Mouse (Mus musculus) Patski (cell line): Measurements from ENCODE around the gene Tshb. TPM values are rescaled to one million over a fixed set of nuclear protein-coding genes. Genes with fewer than 3 reads are reported as not detected.
A peak's percentile ranks its signal among the peaks of the same experiment; 100 is the strongest.

Source experiments
- ATAC-seq: fragments of 100-300 bp; one replicate; pipeline ENCODE4 v1.8.0; 2021
- CTCF ChIA-PET: fragments of 350-600 bp; sonication (Branson Sonifier 250); formaldehyde crosslinking; loops from one replicate; lab custom pipeline; 2022; ENCODE audit warnings: inconsistent platforms; lab: Charles Lee
- POLR2A ChIA-PET: fragments of 350-600 bp; sonication (Branson Sonifier 250); formaldehyde crosslinking; loops from one replicate; lab custom pipeline; 2022; ENCODE audit warnings: antibody characterized with exemption, inconsistent platforms; lab: Charles Lee
- DNase-seq: peaks from one replicate; pipeline ENCODE4 v3.0.0-alpha.2; 2011; ENCODE audit warnings: low read depth, low spot score
- H3K27me3 ChIP-seq: fragments of 371-371 bp; one replicate; pipeline ENCODE4 v1.5.1; 2021
- CTCF ChIP-seq: fragments of 100-300 bp; IDR thresholded peaks from one replicate; pipeline ENCODE4 v1.5.1; 2021
- in situ Hi-C: fragments of 300-500 bp; cut with MboI; formaldehyde crosslinking; loops from 3 replicates; pipeline ENCODE4 v1.11.1; 2018; ENCODE audit warnings: low pct_unique_long_range_greater_than_20kb, mixed read lengths
- polyA plus RNA-seq: library from polyadenylated mRNA; unstranded; gene quantifications from one replicate; pipeline ENCODE4 v1.2.3, GENCODE M21; 2021

Tshb gene
- polyA plus RNA-seq = not detected

DNA sequence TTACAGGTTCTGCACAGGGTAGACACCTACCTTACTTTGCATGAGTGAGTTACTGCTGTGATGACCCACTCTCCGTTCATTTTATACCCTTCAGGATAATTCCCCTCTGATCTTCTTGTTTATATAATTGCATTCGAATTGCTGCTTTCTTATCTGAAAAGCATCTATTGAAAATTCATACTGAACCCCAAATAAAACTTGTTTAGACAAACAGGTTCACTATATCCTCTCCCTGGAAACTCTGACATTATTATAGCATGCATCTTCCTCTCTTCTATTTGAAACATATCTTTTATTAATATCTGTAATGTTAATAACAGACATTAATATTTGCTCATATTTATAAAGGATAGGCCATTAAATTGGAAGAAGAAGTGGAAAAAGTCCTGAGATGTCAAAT lies at the start of gene Tshb:
Gene Tshb (minus strand): TSS at position 101 of the 400 bp plus-strand sequence.
- DNase-seq (no peak), ATAC-seq (no peak)
- POLR2A ChIA-PET = no interaction called here
- in situ Hi-C loops = no loop called here
- peaks cover 51% of the 10 kb centered on the region for H3K27me3 ChIP-seq
- CTCF ChIA-PET = no interaction called here
- no peak for TF ChIP-seq CTCF

DNA sequence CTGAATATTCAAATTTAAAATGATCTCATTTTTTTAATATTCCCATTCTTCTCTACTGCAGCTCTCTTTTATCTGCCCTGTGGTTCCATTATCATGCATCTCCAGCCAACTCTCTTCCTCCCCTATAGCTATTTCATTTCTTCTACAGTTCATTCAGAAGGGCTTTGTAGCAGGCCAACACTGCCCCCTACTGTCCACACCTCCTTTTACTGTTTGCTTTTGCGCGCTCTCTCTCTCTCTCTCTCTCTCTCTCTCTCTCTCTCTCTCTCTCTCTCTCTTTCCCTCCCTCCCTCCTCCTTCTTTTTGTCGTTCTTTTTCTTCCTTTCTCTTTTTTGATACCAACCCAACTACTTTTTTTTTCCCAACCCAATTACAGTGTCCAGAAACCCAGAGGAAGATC lies 21.4 kb upstream of the Tshb start:
- peaks cover 27% of the 10 kb centered on the region for H3K27me3 ChIP-seq
- ChIA-PET POLR2A (interaction anchor here (0.6 kb wide), 1 partner anchor 154 kb away, joined by 3 read pairs; no protein-coding TSS in a partner anchor), CTCF (interaction anchor here (0.6 to 3.3 kb wide), 30 partner anchors 11 to 735 kb away, joined by 3 to 46 read pairs (median 4); no protein-coding TSS in a partner anchor)
- in situ Hi-C loops = loop anchor here (5.0 to 10.0 kb wide), 4 partner anchors 87 to 719 kb away; partner anchors contain the start of gene Casq2
- ATAC-seq (no peak), DNase-seq (peak; percentile 48)
- peak; percentile 97 for TF ChIP-seq CTCF

DNA sequence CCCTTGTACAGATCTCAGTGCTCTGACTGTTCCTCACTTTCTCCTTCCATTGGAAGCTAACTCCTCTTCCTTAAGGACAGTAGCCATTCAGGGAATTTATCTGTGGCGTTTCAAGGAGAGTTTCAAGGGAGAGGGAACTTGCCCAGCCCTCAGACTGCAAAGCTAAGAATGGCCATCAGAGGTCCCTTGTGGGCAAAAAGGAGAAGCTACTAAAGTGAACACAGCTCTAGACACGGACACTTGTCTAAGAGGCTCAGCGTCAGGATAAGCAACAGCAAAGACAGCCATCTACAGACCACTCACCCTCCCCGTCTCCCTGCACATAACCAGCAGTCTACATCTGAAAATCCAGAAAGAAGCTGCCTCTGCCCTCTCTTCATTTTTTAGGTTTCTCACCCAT lies 4.9 kb upstream of the Tshb start:
- ATAC-seq (no peak), DNase-seq (no peak)
- ChIA-PET CTCF (interaction anchor here (0.8 kb wide), 1 partner anchor 9 kb away, joined by 4 read pairs; no protein-coding TSS in a partner anchor), POLR2A (interaction anchor here (0.7 kb wide), 1 partner anchor 16 kb away, joined by 3 read pairs; no protein-coding TSS in a partner anchor)
- peaks cover 63% of the 10 kb centered on the region for H3K27me3 ChIP-seq
- peak; percentile 32 for TF ChIP-seq CTCF
- in situ Hi-C loops = no loop called here

DNA sequence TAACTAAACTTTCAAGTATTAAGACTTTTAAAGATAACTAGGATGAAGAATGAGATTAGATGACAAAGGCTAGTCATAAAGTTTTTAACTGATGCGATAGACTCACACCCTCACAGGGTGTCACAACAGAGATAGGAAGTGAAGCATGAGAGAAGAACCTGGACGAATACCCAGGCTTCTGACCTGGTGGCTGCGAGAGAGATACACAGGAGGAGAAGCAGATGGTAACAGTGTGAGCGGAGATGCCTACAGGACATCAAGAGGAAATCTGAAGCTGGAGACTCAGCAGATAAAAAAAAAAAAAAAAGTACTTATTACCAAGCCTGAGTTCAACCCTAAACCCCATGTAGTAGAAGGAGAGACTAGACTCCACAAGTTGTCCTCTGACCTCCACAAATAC lies 9.5 kb downstream of the Tshb start:
- in situ Hi-C loops = no loop called here
- H3K27me3 ChIP-seq = peaks cover 16% of the 10 kb centered on the region
- ATAC-seq (no peak), DNase-seq (no peak)
- no peak for TF ChIP-seq CTCF
- POLR2A ChIA-PET = interaction anchor here (0.6 kb wide), 1 partner anchor 444 kb away, joined by 3 read pairs; no protein-coding TSS in a partner anchor
- CTCF ChIA-PET = interaction anchor here (1.7 kb wide), 1 partner anchor 30 kb away, joined by 7 read pairs; no protein-coding TSS in a partner anchor

DNA sequence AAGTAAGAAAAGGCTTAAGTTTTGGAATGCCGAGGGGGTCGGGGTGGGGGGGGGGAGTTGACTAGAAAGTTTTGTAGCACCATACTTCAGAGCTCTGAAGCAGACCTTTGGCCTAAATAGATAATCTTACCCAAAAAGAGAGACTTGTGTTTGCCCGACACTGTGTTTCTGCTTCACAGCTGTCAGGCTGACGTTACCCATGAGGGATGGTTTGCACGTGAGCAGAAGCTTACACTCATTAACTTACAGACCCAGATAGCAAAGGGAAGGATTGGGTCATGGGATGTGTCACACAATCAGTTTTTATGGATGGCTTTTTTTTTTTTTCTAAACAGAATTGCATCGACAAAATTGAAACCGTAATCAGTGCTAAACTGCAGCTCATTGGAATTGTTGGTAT lies 17.7 kb downstream of the Tshb start:
- in situ Hi-C loops = no loop called here
- POLR2A ChIA-PET = no interaction called here
- ATAC-seq = no peak
- H3K27me3 ChIP-seq = peaks cover 3% of the 10 kb centered on the region
- TF ChIP-seq CTCF = no peak
- no peak for DNase-seq
- CTCF ChIA-PET = interaction anchor here (0.8 to 1.3 kb wide), 2 partner anchors 9 to 14 kb away, joined by 3 read pairs; no protein-coding TSS in a partner anchor

DNA sequence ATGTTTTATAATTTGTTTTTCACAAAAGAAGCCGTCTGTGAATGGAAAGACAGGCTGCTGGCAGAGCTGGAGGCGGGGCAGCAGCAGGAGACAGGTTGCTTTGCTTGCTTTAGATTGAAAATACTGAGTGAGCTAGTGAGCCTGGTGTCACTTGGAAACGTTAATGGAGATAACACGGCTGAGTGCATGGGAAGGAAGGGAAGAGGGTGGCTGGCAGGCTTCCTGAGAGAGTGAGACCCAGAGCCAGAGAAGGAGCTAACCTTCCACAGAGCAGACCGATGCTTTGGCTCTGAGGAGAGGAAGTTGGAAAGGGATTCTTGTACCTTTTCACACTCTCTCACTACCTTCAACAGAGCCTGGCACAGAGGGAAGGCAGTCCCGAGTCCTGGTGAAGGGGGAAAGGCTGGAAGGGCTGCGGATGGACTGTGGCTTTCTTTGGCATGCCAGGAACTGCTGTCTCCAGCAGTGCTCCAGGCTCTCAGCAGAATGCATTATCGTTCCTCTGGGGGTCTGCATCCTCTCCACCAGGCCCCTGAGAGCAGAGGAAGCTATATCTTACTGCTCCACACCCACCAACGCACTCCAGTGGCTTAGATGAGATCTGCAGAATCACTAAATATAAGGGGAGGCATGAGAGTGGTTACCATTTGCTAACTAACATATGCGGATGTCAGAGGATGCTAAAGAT lies 18.7 kb downstream of the Tshb start:
- ChIA-PET POLR2A (no interaction called here), CTCF (interaction anchor here (1.3 kb wide), 1 partner anchor 8 kb away, joined by 3 read pairs; no protein-coding TSS in a partner anchor)
- TF ChIP-seq CTCF = no peak
- DNase-seq = no peak
- in situ Hi-C loops = no loop called here
- H3K27me3 ChIP-seq = peaks cover under 1% of the 10 kb centered on the region
- no peak for ATAC-seq

DNA sequence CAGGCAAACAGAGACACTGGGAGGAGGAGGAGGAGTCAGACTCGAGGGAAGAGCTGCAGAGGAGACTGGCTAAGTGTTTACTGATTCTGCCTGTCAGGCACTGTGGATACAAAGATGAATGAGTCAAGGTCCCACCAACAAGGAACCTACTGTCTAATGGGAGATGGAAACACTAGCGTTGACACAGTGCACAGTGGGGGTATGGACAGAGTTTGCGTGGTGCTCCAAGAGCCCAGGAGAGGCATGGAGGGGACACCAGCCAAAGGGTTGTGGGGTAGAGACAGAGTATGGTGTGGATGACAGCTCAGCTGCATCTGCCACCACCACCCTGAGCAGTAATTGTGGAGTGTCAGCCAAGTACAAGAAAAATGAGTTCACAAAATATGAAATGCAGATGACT lies 20.1 kb downstream of the Tshb start:
- TF ChIP-seq CTCF = no peak
- H3K27me3 ChIP-seq = no peaks in the 10 kb centered on the region
- ATAC-seq = no peak
- DNase-seq = no peak
- CTCF ChIA-PET = interaction anchor here (2.3 kb wide), 1 partner anchor 13 kb away, joined by 7 read pairs; no protein-coding TSS in a partner anchor
- in situ Hi-C loops = no loop called here
- POLR2A ChIA-PET = no interaction called here

DNA sequence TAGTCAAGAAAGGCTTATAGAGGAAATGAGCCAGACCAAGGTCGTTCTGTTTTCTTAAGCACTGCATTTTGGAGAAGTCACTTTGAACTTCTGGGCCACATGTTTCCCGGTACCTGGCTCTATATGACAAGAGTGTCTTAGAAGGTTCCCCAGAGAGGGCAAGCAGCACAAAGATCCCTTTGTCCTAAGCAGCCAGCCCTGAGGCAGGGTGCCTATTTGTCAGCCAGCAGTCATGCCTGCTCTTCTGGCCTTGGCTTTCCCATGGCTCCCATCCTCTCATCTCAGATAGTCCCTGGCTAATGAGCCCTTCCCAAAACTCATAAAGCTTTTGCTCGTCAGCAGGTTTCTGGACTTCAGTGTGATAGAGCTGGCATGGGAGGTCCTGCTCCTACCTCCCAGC lies 22.3 kb downstream of the Tshb start:
- ChIA-PET POLR2A (no interaction called here), CTCF (interaction anchor here (1.4 to 2.3 kb wide), 3 partner anchors 16 to 45 kb away, joined by 3 to 7 read pairs (median 4); no protein-coding TSS in a partner anchor)
- DNase-seq (no peak), ATAC-seq (no peak)
- TF ChIP-seq CTCF = no peak
- in situ Hi-C loops = no loop called here
- no peaks in the 10 kb centered on the region for H3K27me3 ChIP-seq

DNA sequence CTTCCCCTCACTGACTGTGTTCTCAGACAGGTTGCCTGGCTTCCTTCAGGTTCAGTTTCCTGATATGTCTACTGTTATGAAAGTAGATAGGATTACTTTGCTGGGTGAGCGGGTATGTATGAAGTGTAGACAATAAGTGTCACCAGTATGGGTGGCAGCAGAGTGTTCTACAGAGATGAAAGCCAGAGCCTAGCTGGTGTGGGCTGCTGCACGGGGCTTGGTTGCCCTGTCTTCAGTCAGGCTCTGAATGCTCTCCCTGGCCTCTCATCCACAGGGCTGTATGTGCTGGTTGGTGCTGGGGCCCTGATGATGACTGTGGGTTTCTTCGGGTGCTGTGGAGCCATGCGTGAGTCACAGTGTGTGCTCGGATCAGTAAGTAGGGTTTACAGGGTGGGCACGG lies 25.5 kb downstream of the Tshb start:
- ATAC-seq (no peak), DNase-seq (no peak)
- CTCF ChIA-PET = interaction anchor here (0.7 to 1.7 kb wide), 3 partner anchors 31 to 47 kb away, joined by 3 to 4 read pairs (median 3); no protein-coding TSS in a partner anchor
- POLR2A ChIA-PET = no interaction called here
- no peaks in the 10 kb centered on the region for H3K27me3 ChIP-seq
- in situ Hi-C loops = no loop called here
- TF ChIP-seq CTCF = no peak

DNA sequence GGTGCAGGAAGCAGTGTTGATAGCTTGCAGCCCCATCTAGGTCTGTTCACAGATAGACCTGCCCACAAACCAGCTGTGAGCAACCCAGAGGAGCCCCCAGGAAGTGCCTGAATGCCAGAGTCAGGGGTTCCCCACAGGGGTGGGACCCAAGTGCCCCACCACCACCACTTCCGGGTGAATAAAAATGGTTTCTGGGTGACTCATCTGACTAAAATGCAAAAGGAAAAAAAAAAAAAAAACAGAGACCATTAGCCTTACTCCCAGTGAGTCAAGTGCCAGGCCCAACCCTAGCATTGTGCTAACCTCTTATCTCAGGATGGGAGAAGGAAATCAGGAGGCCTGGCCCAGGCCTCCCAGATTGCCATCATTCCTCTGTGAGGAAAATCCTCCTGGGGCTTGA lies 26.7 kb downstream of the Tshb start:
- ATAC-seq (peak; percentile 41), DNase-seq (no peak)
- H3K27me3 ChIP-seq = no peaks in the 10 kb centered on the region
- TF ChIP-seq CTCF = no peak
- in situ Hi-C loops = no loop called here
- ChIA-PET CTCF (interaction anchor here (0.7 to 1.7 kb wide), 5 partner anchors 9 to 48 kb away, joined by 3 to 4 read pairs (median 3); no protein-coding TSS in a partner anchor), POLR2A (interaction anchor here (1.2 to 1.8 kb wide), 2 partner anchors 12 to 13 kb away, joined by 3 to 7 read pairs; no protein-coding TSS in a partner anchor)

DNA sequence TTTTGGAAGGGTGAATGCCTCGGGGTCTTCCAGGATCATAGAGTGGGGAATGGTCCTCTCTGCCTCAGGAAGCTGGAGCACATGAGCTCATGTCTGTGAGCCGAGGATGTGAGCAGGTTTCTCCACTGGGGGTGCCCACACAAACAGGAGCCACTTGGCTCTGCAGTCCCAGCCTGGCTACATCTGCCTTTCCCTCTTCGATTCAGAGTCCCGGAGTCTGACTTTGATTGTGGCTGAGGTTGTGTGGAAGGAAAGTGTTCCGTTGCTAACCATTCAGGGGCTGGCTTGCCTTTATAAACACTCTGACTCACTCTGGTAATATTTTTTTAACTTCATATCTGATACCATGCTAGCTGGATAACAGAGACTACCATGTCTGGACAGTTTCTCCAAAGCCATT lies 30.1 kb downstream of the Tshb start:
- TF ChIP-seq CTCF = no peak
- ChIA-PET POLR2A (no interaction called here), CTCF (interaction anchor here (2.3 kb wide), 1 partner anchor 19 kb away, joined by 6 read pairs; no protein-coding TSS in a partner anchor)
- no peaks in the 10 kb centered on the region for H3K27me3 ChIP-seq
- in situ Hi-C loops = no loop called here
- ATAC-seq (no peak), DNase-seq (no peak)
